Mouse (Mus musculus) forebrain, embryonic 15.5 days (tissue): ENCODE measurements around the gene Lrba. TPM values are rescaled to one million over a fixed set of nuclear protein-coding genes. Genes with fewer than 3 reads are reported as not detected.

Experiments
- ATAC-seq: fragments of 200-750 bp; cut with Nextera tagmentation; replicated peaks from 2 replicates; pipeline ENCODE4 v1.8.0; 2017; ENCODE audit warnings: mild to moderate bottlenecking, moderate TSS enrichment, moderate library complexity
- H3K27ac ChIP-seq: fragments of 300-500 bp; sonication (generic); replicated peaks from 2 replicates; pipeline ENCODE4 v1.5.1; 2015; ENCODE audit warnings: mild to moderate bottlenecking, inconsistent platforms
- H3K27me3 ChIP-seq: fragments of 300-500 bp; sonication (generic); 2 replicates; pipeline ENCODE4 v1.6.1; 2015; ENCODE audit warnings: inconsistent platforms
- H3K36me3 ChIP-seq: fragments of 300-500 bp; sonication (generic); 2 replicates; pipeline ENCODE4 v1.6.1; 2015; ENCODE audit warnings: mild to moderate bottlenecking, inconsistent platforms
- H3K4me1 ChIP-seq: fragments of 300-500 bp; sonication (generic); 2 replicates; pipeline ENCODE4 v1.6.1; 2015; ENCODE audit warnings: inconsistent platforms
- H3K4me2 ChIP-seq: fragments of 300-500 bp; sonication (generic); replicated peaks from 2 replicates; pipeline ENCODE4 v1.6.1; 2015; ENCODE audit warnings: mild to moderate bottlenecking, inconsistent platforms
- H3K4me3 ChIP-seq: fragments of 300-500 bp; sonication (generic); 2 replicates; pipeline ENCODE4 v1.5.1; 2015; ENCODE audit warnings: mild to moderate bottlenecking, inconsistent platforms
- H3K9ac ChIP-seq: fragments of 300-500 bp; sonication (generic); replicated peaks from 2 replicates; pipeline ENCODE4 v1.6.1; 2015; ENCODE audit warnings: mild to moderate bottlenecking, inconsistent platforms
- H3K9me3 ChIP-seq: fragments of 300-500 bp; sonication (generic); 2 replicates; pipeline ENCODE4 v1.6.1; 2016; ENCODE audit warnings: inconsistent platforms
- WGBS: fragments of 180-500 bp; shearing (Covaris S2); methylation state at CpG from one replicate; pipeline ENCODE4 v1.1.7; 2015; ENCODE audit warnings: mixed read lengths; 5-methylcytosine and 5-hydroxymethylcytosine counted together
- polyA plus RNA-seq: library from polyadenylated mRNA; unstranded; fragments of >200 nt; fragmentation: Nextera tagmentation; extraction: Ambion mirVana; gene quantifications from 2 replicates; pipeline ENCODE4 v1.2.1, GENCODE M21; 2015

The Lrba gene
- polyA plus RNA-seq, 1 experiment from 2014 or later, result 2.3 TPM

GRCm38 (mm10) chr3:86818001-86818585, 593.6 kb downstream of the Lrba start:
- peaks cover 19% of the 10 kb centered on the region for H3K36me3 ChIP-seq
- ATAC-seq, result peak; percentile 56; the same call in 1 of the 2 replicates
- no peaks in the 10 kb centered on the region for H3K9me3 ChIP-seq
- H3K4me2 ChIP-seq, result no peak overlapping the region
- H3K27ac ChIP-seq, result peak overlapping the region; percentile 31
- no peak overlapping the region for H3K9ac ChIP-seq
- H3K27me3 ChIP-seq, result no peaks in the 10 kb centered on the region
- H3K4me3 ChIP-seq, result no peak overlapping the region
- H3K4me1 ChIP-seq, result peaks cover 15% of the 10 kb centered on the region
- 15% methylated on average over 13 of the region's 13 CpGs for WGBS

GRCm38 (mm10) chr3:86819372-86819771, 594.9 kb downstream of the Lrba start:
- no peaks in the 10 kb centered on the region for H3K9me3 ChIP-seq
- peak overlapping the region; percentile 60; the same call in 1 of the 2 replicates for H3K27ac ChIP-seq
- H3K9ac ChIP-seq, result no peak overlapping the region
- H3K4me2 ChIP-seq, result no peak overlapping the region
- peaks cover 23% of the 10 kb centered on the region for H3K36me3 ChIP-seq
- H3K4me1 ChIP-seq, result peaks cover 15% of the 10 kb centered on the region
- H3K27me3 ChIP-seq, result no peaks in the 10 kb centered on the region
- no peak overlapping the region for H3K4me3 ChIP-seq
- ATAC-seq, result 0 out of 2 replicates have a peak, but pooled peaks have one; percentile 11
- 95% methylated on average over 6 of the region's 6 CpGs for WGBS

- WGBS, result 89% methylated on average over 10 of the region's 10 CpGs
These were observed 595.9 kb downstream of the Lrba start for GRCm38 (mm10) chr3:86820344-86820743.

GRCm38 (mm10) chr3:86821383-86821782, 596.9 kb downstream of the Lrba start:
- ATAC-seq, result no peak
- no peak overlapping the region for H3K4me3 ChIP-seq
- no peaks in the 10 kb centered on the region for H3K27me3 ChIP-seq
- WGBS, result 54% methylated on average over 3 of the region's 3 CpGs
- peaks cover 16% of the 10 kb centered on the region for H3K36me3 ChIP-seq
- H3K4me2 ChIP-seq, result no peak overlapping the region
- H3K27ac ChIP-seq, result no peak overlapping the region
- H3K9ac ChIP-seq, result no peak overlapping the region
- H3K4me1 ChIP-seq, result peaks cover 15% of the 10 kb centered on the region
- no peaks in the 10 kb centered on the region for H3K9me3 ChIP-seq

More at GRCm38 (mm10) chr3:86820344-86820743, 595.9 kb downstream of the Lrba start:
- no peak overlapping the region for H3K9ac ChIP-seq
- no peak overlapping the region for H3K4me3 ChIP-seq
- no peaks in the 10 kb centered on the region for H3K27me3 ChIP-seq
- no peaks in the 10 kb centered on the region for H3K9me3 ChIP-seq
- no peak for ATAC-seq
- H3K4me2 ChIP-seq, result no peak overlapping the region
- H3K4me1 ChIP-seq, result peaks cover 15% of the 10 kb centered on the region
- H3K36me3 ChIP-seq, result peaks cover 16% of the 10 kb centered on the region
- no peak overlapping the region for H3K27ac ChIP-seq

- peaks cover 22% of the 10 kb centered on the region for H3K36me3 ChIP-seq
- H3K27me3 ChIP-seq, result no peaks in the 10 kb centered on the region
- H3K9me3 ChIP-seq, result no peaks in the 10 kb centered on the region
- H3K4me2 ChIP-seq, result no peak overlapping the region
- H3K9ac ChIP-seq, result no peak overlapping the region
- no peak for ATAC-seq
- H3K4me1 ChIP-seq, result peaks cover 24% of the 10 kb centered on the region
- H3K4me3 ChIP-seq, result no peak overlapping the region
- H3K27ac ChIP-seq, result no peak overlapping the region
- WGBS, result 94% methylated on average over 3 of the region's 3 CpGs
These were observed 603.0 kb downstream of the Lrba start for GRCm38 (mm10) chr3:86827506-86827905.

GRCm38 (mm10) chr3:86832115-86832514, 607.6 kb downstream of the Lrba start:
- peak overlapping the region; percentile 4; the same call in 1 of the 2 replicates for H3K4me2 ChIP-seq
- H3K27me3 ChIP-seq, result no peaks in the 10 kb centered on the region
- H3K9me3 ChIP-seq, result no peaks in the 10 kb centered on the region
- peaks cover 49% of the 10 kb centered on the region for H3K4me1 ChIP-seq
- ATAC-seq, result 0 out of 2 replicates have a peak, but pooled peaks have one; percentile 23
- H3K9ac ChIP-seq, result no peak overlapping the region
- H3K4me3 ChIP-seq, result no peak overlapping the region
- WGBS, result 23% methylated on average over 8 of the region's 8 CpGs
- peaks cover 11% of the 10 kb centered on the region for H3K36me3 ChIP-seq
- peak overlapping the region; percentile 80 for H3K27ac ChIP-seq

Other genes with a start within 250 kb of the Lrba start
- gene Prss48, start 222.2 kb upstream of the Lrba start, polyA plus RNA-seq, result not detected in 2 replicates
- 707 and 713 TPM in 2 replicates for gene Rps3a1, start 82.0 kb upstream of the Lrba start, polyA plus RNA-seq